Mouse (Mus musculus): ENCODE measurements at regions not wholly inside any gene's neighbourhood (a gene's known extent, or its start where the extent isn't known, plus 50 kb on each side); places are given as distances from the start of the nearest gene placed in this dataset.

- TF ChIP-seq CTCF (IDR thresholded peaks at IDR 0.05; ENCODE audit: low read depth) (no peak), EP300 (IDR thresholded peaks at IDR 0.05; ENCODE audit: low read depth) (no peak)
Observed at GRCm38 (mm10) chr17:82904961-82905360, 310.1 kb upstream of the Pkdcc start.

Data from liver, postnatal 0 days (tissue).